Comparison of ENCODE assay signal across 9 mouse cellular contexts in the genomic region with DNA sequence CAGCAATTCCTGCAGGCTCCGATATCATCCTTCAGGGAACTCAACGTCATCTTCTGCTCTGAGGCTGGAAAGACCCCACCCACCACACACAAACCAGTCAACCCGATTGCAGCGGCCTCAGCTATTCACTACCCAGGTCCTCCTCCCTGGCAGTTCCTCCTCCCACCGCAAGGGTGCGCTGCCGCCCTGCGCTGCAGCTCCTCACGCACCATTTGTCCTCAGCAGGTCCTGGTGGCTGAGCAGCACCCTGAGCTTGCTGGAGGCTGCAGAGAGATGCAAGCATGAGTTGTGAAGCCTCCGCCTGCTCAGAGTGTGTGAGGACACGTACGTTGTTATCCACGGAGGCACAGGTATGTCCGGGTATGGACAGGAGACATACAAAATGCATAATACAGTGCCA. TPM values are rescaled to one million over a fixed set of nuclear protein-coding genes. Genes with fewer than 3 reads are reported as not detected.
DNase-seq lines count a peak whose midpoint lies in the region; ATAC-seq lines count a peak whose summit lies in the region.
"Had no signal": no experiment of that assay in that cellular context is flagged by ENCODE, and none has a peak within 500 bp of the region (broad histone marks: within the 10 kb centered on the region; RNA-seq: fewer than 3 reads in every experiment).

No protein-coding gene starts in this region.

- no peak overlapping the region for H3K27ac ChIP-seq in kidney, embryonic 14.5 days (ENCODE audit: low read depth, low read length)
- no peak overlapping the region for H3K27ac ChIP-seq in liver, embryonic 11.5 days (ENCODE audit: low read depth, low read length)
- H3K27ac ChIP-seq in neural tube, embryonic 14.5 days (ENCODE audit: low read depth, low read length), result no peak overlapping the region

- H3K4me3 ChIP-seq in kidney, embryonic 14.5 days (ENCODE audit: low read length), result no peak overlapping the region
- H3K4me3 ChIP-seq in liver, embryonic 11.5 days (ENCODE audit: low read depth, low read length), result no peak overlapping the region
- H3K4me3 ChIP-seq in neural tube, embryonic 14.5 days (ENCODE audit: low read depth, low read length), result no peak overlapping the region
- H3K4me3 ChIP-seq: erythroblast, embryonic 14.5 days had no signal

- no peaks in the 10 kb centered on the region for H3K27me3 ChIP-seq in kidney, embryonic 14.5 days (ENCODE audit: control insufficient read depth, insufficient read depth, low read length)
- no peaks in the 10 kb centered on the region for H3K27me3 ChIP-seq in liver, embryonic 11.5 days (replicated peaks; ENCODE audit: control insufficient read depth, insufficient read depth, low read length)
- no peaks in the 10 kb centered on the region for H3K27me3 ChIP-seq in neural tube, embryonic 14.5 days (ENCODE audit: control insufficient read depth, insufficient read depth, low read length)

- H3K4me2 ChIP-seq in kidney, embryonic 14.5 days (replicated peaks; ENCODE audit: low read depth, low read length), result no peak overlapping the region
- H3K4me2 ChIP-seq in liver, embryonic 11.5 days, result no peak overlapping the region
- no peak overlapping the region for H3K4me2 ChIP-seq in neural tube, embryonic 14.5 days (ENCODE audit: low read depth, low read length)

- H3K9ac ChIP-seq in kidney, embryonic 14.5 days (ENCODE audit: low read depth, low read length), result no peak overlapping the region
- no peak overlapping the region for H3K9ac ChIP-seq in liver, embryonic 11.5 days (ENCODE audit: low read depth, low read length)
- H3K9ac ChIP-seq in neural tube, embryonic 14.5 days (replicated peaks; ENCODE audit: low read depth, low read length), result no peak overlapping the region

- peak; percentile 72 for ATAC-seq in kidney, embryonic 14.5 days (ENCODE audit: low FRiP score, low TSS enrichment)
- ATAC-seq in liver, embryonic 11.5 days (replicated peaks; ENCODE audit: low FRiP score), result peak; percentile 79
- ATAC-seq in neural tube, embryonic 14.5 days (ENCODE audit: low read depth), result peak; percentile 56; the same call in 1 of the 2 replicates

- no peaks in the 10 kb centered on the region for H3K9me3 ChIP-seq in kidney, embryonic 14.5 days (ENCODE audit: control insufficient read depth, low read length)
- H3K9me3 ChIP-seq in liver, embryonic 11.5 days (ENCODE audit: control insufficient read depth, low read length), result no peaks in the 10 kb centered on the region
- no peaks in the 10 kb centered on the region for H3K9me3 ChIP-seq in neural tube, embryonic 14.5 days (ENCODE audit: control insufficient read depth, low read length)

- no peaks in the 10 kb centered on the region for H3K4me1 ChIP-seq in kidney, embryonic 14.5 days (ENCODE audit: control insufficient read depth, insufficient read depth, low read length)
- H3K4me1 ChIP-seq in liver, embryonic 11.5 days (replicated peaks; ENCODE audit: control insufficient read depth, insufficient read depth, low read length), result no peaks in the 10 kb centered on the region
- no peaks in the 10 kb centered on the region for H3K4me1 ChIP-seq in neural tube, embryonic 14.5 days (ENCODE audit: control insufficient read depth, insufficient read depth, low read length)

- 18% methylated on average over 14 of the region's 14 CpGs for WGBS in kidney, embryonic 14.5 days
- 12% methylated on average over 14 of the region's 14 CpGs for WGBS in liver, embryonic 11.5 days
- WGBS in neural tube, embryonic 14.5 days, result 19% methylated on average over 14 of the region's 14 CpGs

- peak; percentile 74 for DNase-seq in A20 (ENCODE audit: low read depth, low spot score)
- DNase-seq in adrenal gland, adult (ENCODE audit: inconsistent age in 2 of 2, low spot score in 1 of 2), result peak; percentile 61 to 87
- DNase-seq in embryo, embryonic 10 days (ENCODE audit: low spot score), result peak; percentile 86
- peak; percentile 50 for DNase-seq in gastrocnemius, postnatal 4 days (ENCODE audit: low spot score in 2 of 2)
- peak; percentile 73 for DNase-seq in liver, embryonic 11.5 days (ENCODE audit: low spot score)
- DNase-seq in testis, postnatal 10 days (ENCODE audit: low spot score), result peak; percentile 81

- H3K36me3 ChIP-seq in kidney, embryonic 14.5 days (ENCODE audit: control insufficient read depth, insufficient read depth, low read length), result no peaks in the 10 kb centered on the region
- H3K36me3 ChIP-seq in liver, embryonic 11.5 days (ENCODE audit: control insufficient read depth, insufficient read depth, low read length), result no peaks in the 10 kb centered on the region
- no peaks in the 10 kb centered on the region for H3K36me3 ChIP-seq in neural tube, embryonic 14.5 days (ENCODE audit: control insufficient read depth, insufficient read depth, low read length)

RNA-seq across cellular contexts. Expression of a gene that starts 1.9 kb away (rescaled TPM):
- under 1 TPM in 1 of 2 experiments, not detected in 1; 0.21 TPM for total RNA-seq in gastrocnemius, postnatal 4 days (2021)
- 0.45 TPM in 1 of 2 replicates, not detected in the other for polyA plus RNA-seq in kidney, embryonic 14.5 days (2014; fragmentation: Nextera tagmentation; extraction: Ambion mirVana)
- 0.92 and 1.8 TPM in 2 replicates for polyA plus RNA-seq in liver, embryonic 11.5 days (2014; fragmentation: Nextera tagmentation; extraction: Ambion mirVana)
- not detected in 2 replicates for polyA plus RNA-seq in neural tube, embryonic 14.5 days (2014; fragmentation: Nextera tagmentation; extraction: Ambion mirVana)

RNA-seq across cellular contexts. Expression of a gene that starts 24.6 kb away (rescaled TPM):
- total RNA-seq in gastrocnemius, postnatal 4 days (2021), result under 1 TPM; 0.67 to 0.86 TPM
- polyA plus RNA-seq in kidney, embryonic 14.5 days (2014; fragmentation: Nextera tagmentation; extraction: Ambion mirVana), result 0.09 and 0.30 TPM in 2 replicates
- 0.10 TPM in 1 of 2 replicates, not detected in the other for polyA plus RNA-seq in liver, embryonic 11.5 days (2014; fragmentation: Nextera tagmentation; extraction: Ambion mirVana)
- polyA plus RNA-seq in neural tube, embryonic 14.5 days (2014; fragmentation: Nextera tagmentation; extraction: Ambion mirVana), result 0.15 and 0.28 TPM in 2 replicates
- polyA plus RNA-seq: erythroblast, embryonic 14.5 days had no signal

RNA-seq across cellular contexts. Expression of a gene that starts 30.2 kb away (rescaled TPM):
- not detected for total RNA-seq in gastrocnemius, postnatal 4 days (2021)
- not detected in 2 replicates for polyA plus RNA-seq in kidney, embryonic 14.5 days (2014; fragmentation: Nextera tagmentation; extraction: Ambion mirVana)
- 0.23 TPM in 1 of 2 replicates, not detected in the other for polyA plus RNA-seq in liver, embryonic 11.5 days (2014; fragmentation: Nextera tagmentation; extraction: Ambion mirVana)
- polyA plus RNA-seq in neural tube, embryonic 14.5 days (2014; fragmentation: Nextera tagmentation; extraction: Ambion mirVana), result not detected in 2 replicates
- polyA plus RNA-seq: erythroblast, embryonic 14.5 days had no signal

RNA-seq across cellular contexts. Expression of a gene that starts 42.5 kb away (rescaled TPM):
- 10 to 100 TPM; 25.9 to 27.8 TPM for total RNA-seq in gastrocnemius, postnatal 4 days (2021)
- polyA plus RNA-seq in kidney, embryonic 14.5 days (2014; fragmentation: Nextera tagmentation; extraction: Ambion mirVana), result 28.9 and 29.9 TPM in 2 replicates
- polyA plus RNA-seq in liver, embryonic 11.5 days (2014; fragmentation: Nextera tagmentation; extraction: Ambion mirVana), result 29.5 and 31.6 TPM in 2 replicates
- polyA plus RNA-seq in neural tube, embryonic 14.5 days (2014; fragmentation: Nextera tagmentation; extraction: Ambion mirVana), result 41.4 and 48.4 TPM in 2 replicates

RNA-seq across cellular contexts. Expression of a gene that starts 46.4 kb away (rescaled TPM):
- 1 to 10 TPM; 2.5 to 2.9 TPM for total RNA-seq in gastrocnemius, postnatal 4 days (2021)
- 17.8 and 20.6 TPM in 2 replicates for polyA plus RNA-seq in kidney, embryonic 14.5 days (2014; fragmentation: Nextera tagmentation; extraction: Ambion mirVana)
- 7.3 and 11.4 TPM in 2 replicates for polyA plus RNA-seq in liver, embryonic 11.5 days (2014; fragmentation: Nextera tagmentation; extraction: Ambion mirVana)
- 14.2 and 27.6 TPM in 2 replicates for polyA plus RNA-seq in neural tube, embryonic 14.5 days (2014; fragmentation: Nextera tagmentation; extraction: Ambion mirVana)
- polyA plus RNA-seq: erythroblast, embryonic 14.5 days had no signal
